Comparison of ENCODE assay signal across 13 mouse cellular contexts in the genomic region with DNA sequence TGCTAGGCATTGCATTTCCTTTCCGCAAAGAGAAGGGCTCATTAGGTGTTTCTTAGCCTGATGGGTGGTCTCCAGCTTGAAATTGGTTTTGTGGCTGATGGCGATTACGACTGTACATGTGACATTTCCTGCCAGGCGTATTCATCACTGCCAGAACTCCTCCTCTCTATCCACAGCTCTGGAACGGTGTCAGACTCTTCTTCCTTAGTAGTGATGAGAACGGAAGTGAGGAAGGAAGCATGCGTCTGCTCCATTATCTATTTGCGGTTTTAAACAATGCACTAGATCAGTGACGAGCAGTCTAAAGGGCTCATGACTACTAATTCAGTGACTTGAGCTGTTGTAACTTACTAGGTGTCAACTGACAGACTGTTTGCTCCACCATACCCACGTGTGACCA.
DNase-seq lines count a peak whose midpoint lies in the region; ATAC-seq lines count a peak whose summit lies in the region.
"Had no signal": no experiment of that assay in that cellular context is flagged by ENCODE, and none has a peak within 500 bp of the region (broad histone marks: within the 10 kb centered on the region; RNA-seq: fewer than 3 reads in every experiment).

No protein-coding gene starts in this region.

- no peak overlapping the region for H3K4me2 ChIP-seq in neural tube, embryonic 13.5 days
- H3K4me2 ChIP-seq: hindbrain, embryonic 15.5 days; liver, embryonic 13.5 days had no signal

- DNase-seq in heart, adult 9 months (ENCODE audit: low spot score in 2 of 2): peak; percentile 1 to 10
- no peak for DNase-seq in heart, embryonic 10.5 days (ENCODE audit: low spot score)
- DNase-seq in kidney, postnatal 10 days: peak; percentile 29
- DNase-seq in kidney, adult 8-10 months: no peak
- DNase-seq in neural tube, embryonic 10.5 days (ENCODE audit: extremely low spot score, low spot score): no peak
- no peak for DNase-seq in urinary bladder, postnatal 14 days (ENCODE audit: low spot score)
- no peak for DNase-seq in spleen, postnatal 14 days (ENCODE audit: low spot score in 2 of 2)
- DNase-seq: cerebellum, adult 9-11 months; embryo, embryonic 11 days; liver, embryonic 13.5 days had no signal

- no peaks in the 10 kb centered on the region for H3K4me1 ChIP-seq in heart, embryonic 10.5 days
- no peaks in the 10 kb centered on the region for H3K4me1 ChIP-seq in neural tube, embryonic 13.5 days (replicated peaks)
- H3K4me1 ChIP-seq: liver, embryonic 13.5 days had no signal

- no peak overlapping the region for H3K4me3 ChIP-seq in heart, embryonic 10.5 days
- no peak overlapping the region for H3K4me3 ChIP-seq in neural tube, embryonic 13.5 days
- H3K4me3 ChIP-seq: hindbrain, embryonic 15.5 days; layer of hippocampus, adult 2 months; liver, embryonic 13.5 days had no signal

- H3K27me3 ChIP-seq in heart, embryonic 10.5 days (ENCODE audit: insufficient read depth, poor library complexity, severe bottlenecking): no peaks in the 10 kb centered on the region
- H3K27me3 ChIP-seq in neural tube, embryonic 13.5 days: no peaks in the 10 kb centered on the region
- H3K27me3 ChIP-seq: hindbrain, embryonic 15.5 days; liver, embryonic 13.5 days had no signal

- H3K9ac ChIP-seq in neural tube, embryonic 13.5 days: no peak overlapping the region
- H3K9ac ChIP-seq: hindbrain, embryonic 15.5 days; liver, embryonic 13.5 days had no signal

- no peak for ATAC-seq in neural tube, embryonic 13.5 days (ENCODE audit: low read depth)

- 59% methylated on average over 10 of the region's 10 CpGs for WGBS in heart, embryonic 10.5 days
- 70% methylated on average over 10 of the region's 10 CpGs for WGBS in neural tube, embryonic 13.5 days

- no peaks in the 10 kb centered on the region for H3K36me3 ChIP-seq in heart, embryonic 10.5 days
- no peaks in the 10 kb centered on the region for H3K36me3 ChIP-seq in neural tube, embryonic 13.5 days
- H3K36me3 ChIP-seq: hindbrain, embryonic 15.5 days; liver, embryonic 13.5 days had no signal

- no peaks in the 10 kb centered on the region for H3K9me3 ChIP-seq in heart, embryonic 10.5 days
- H3K9me3 ChIP-seq in neural tube, embryonic 13.5 days: no peaks in the 10 kb centered on the region
- H3K9me3 ChIP-seq: hindbrain, embryonic 15.5 days; liver, embryonic 13.5 days had no signal

- H3K27ac ChIP-seq in heart, embryonic 10.5 days: no peak overlapping the region
- peak overlapping the region; percentile 43; the same call in 1 of the 2 replicates for H3K27ac ChIP-seq in neural tube, embryonic 13.5 days (replicated peaks)
- H3K27ac ChIP-seq: hindbrain, embryonic 15.5 days; layer of hippocampus, adult 2 months; liver, embryonic 13.5 days had no signal

Comparison
In these comparisons a context has a peak if more than half of its experiments do, and no peak if none do; other contexts are left out.
1. DNase-seq: peak in heart, adult 9 months (2 of 2) and kidney, postnatal 10 days (single experiment); none in heart, embryonic 10.5 days (single experiment), kidney, adult 8-10 months (0 of 2), neural tube, embryonic 10.5 days (single experiment), urinary bladder, postnatal 14 days (single experiment) and spleen, postnatal 14 days (0 of 2).